Mouse (Mus musculus) midbrain, postnatal 0 days (tissue): ENCODE data around the gene Herc2. TPM values are rescaled to one million over a fixed set of nuclear protein-coding genes. Genes with fewer than 3 reads are reported as not detected.
A peak's percentile ranks its signal among the peaks of the same experiment; 100 is the strongest.

Source experiments
- ATAC-seq: fragments of 200-750 bp; cut with Nextera tagmentation; 2 replicates; pipeline ENCODE4 v1.8.0; 2017; ENCODE audit warnings: moderate number of reproducible peaks, mild to moderate bottlenecking, moderate TSS enrichment, moderate library complexity; ENCODE audit not compliant: low FRiP score
- DNase-seq: peaks from one replicate; pipeline ENCODE4 v3.0.0-alpha.2; 2015; ENCODE audit warnings: low spot score
- H3K27ac ChIP-seq: fragments of 300-500 bp; sonication (generic); 2 replicates; pipeline ENCODE4 v1.5.1; 2014; ENCODE audit warnings: low read depth, mild to moderate bottlenecking, low read length, mixed read lengths
- H3K27me3 ChIP-seq: fragments of 300-500 bp; sonication (generic); 2 replicates; pipeline ENCODE4 v1.6.1; 2014; ENCODE audit warnings: low read length, control low read depth, mixed read lengths; ENCODE audit not compliant: insufficient read depth
- H3K36me3 ChIP-seq: fragments of 300-500 bp; sonication (generic); 2 replicates; pipeline ENCODE4 v1.6.1; 2014; ENCODE audit warnings: low read length, control low read depth, mixed read lengths; ENCODE audit not compliant: insufficient read depth
- H3K4me1 ChIP-seq: fragments of 300-500 bp; sonication (generic); 2 replicates; pipeline ENCODE4 v1.6.1; 2014; ENCODE audit warnings: mild to moderate bottlenecking, control low read depth, antibody characterized with exemption, low read length, mixed read lengths; ENCODE audit not compliant: insufficient read depth
- H3K4me2 ChIP-seq: fragments of 300-500 bp; sonication (generic); 2 replicates; pipeline ENCODE4 v1.6.1; 2014; ENCODE audit warnings: low read depth, mild to moderate bottlenecking, low read length, mixed read lengths; ENCODE audit not compliant: poor library complexity, severe bottlenecking
- H3K4me3 ChIP-seq: fragments of 300-500 bp; sonication (generic); 2 replicates; pipeline ENCODE4 v1.5.1; 2014; ENCODE audit warnings: low read depth, mild to moderate bottlenecking, low read length, moderate library complexity
- H3K9ac ChIP-seq: fragments of 300-500 bp; sonication (generic); replicated peaks from 2 replicates; pipeline ENCODE4 v1.6.1; 2014; ENCODE audit warnings: mild to moderate bottlenecking, low read length, moderate library complexity, mixed read lengths; ENCODE audit not compliant: poor library complexity, severe bottlenecking
- H3K9me3 ChIP-seq: fragments of 300-500 bp; sonication (generic); 2 replicates; pipeline ENCODE4 v1.6.1; 2016; ENCODE audit warnings: low read length, control low read depth
- CTCF ChIP-seq: IDR thresholded peaks from 2 replicates; pipeline ENCODE4 v1.5.1; 2016; ENCODE audit warnings: antibody characterized with exemption, mild to moderate bottlenecking
- WGBS: fragments of 180-500 bp; shearing (Covaris S2); extraction: QIAGEN DNeasy Blood & Tissue Kit; methylation state at CpG from one replicate; pipeline ENCODE4 v1.1.7; 2014; 5-methylcytosine and 5-hydroxymethylcytosine counted together
- polyA plus RNA-seq: library from polyadenylated mRNA; unstranded; fragments of >200 nt; fragmentation: Nextera tagmentation; extraction: Ambion mirVana; gene quantifications from 2 replicates; pipeline ENCODE4 v1.2.1, GENCODE M21; 2015
- total RNA-seq: library from RNA; depleted of rRNA; stranded (reverse); fragments of >200 nt; gene quantifications from 2 replicates; pipeline ENCODE4 v1.2.3, GENCODE M21; 2014

The Herc2 gene
- total and polyA plus RNA-seq, 2 experiments from 2014 or later: 47.8 to 89.2 TPM

DNA sequence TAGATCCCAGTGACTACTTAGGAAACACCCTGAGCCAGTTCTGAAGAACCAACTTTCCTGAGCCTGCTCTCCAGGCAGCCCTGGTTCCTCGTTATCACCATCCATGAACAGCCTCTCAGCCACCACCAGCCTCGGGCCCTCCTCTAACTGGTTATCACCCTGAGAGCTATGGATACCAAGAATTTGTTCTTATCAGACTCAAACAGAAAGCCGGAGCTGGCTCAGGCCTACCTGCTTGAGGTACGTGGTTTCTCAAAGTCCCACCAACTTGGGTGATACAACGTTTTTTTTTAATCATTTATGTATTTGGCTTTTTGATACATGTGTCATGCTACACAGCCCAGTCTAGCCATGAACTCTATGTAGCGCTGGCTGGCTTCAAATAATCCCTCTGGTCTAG is 34.8 kb upstream of the Herc2 start:
- Histone ChIP-seq H3K4me1 (0 out of 2 replicates have a peak, but pooled peaks cover 3% of the 10 kb centered on the region), H3K4me2 (no peak overlapping the region), H3K36me3 (no peaks in the 10 kb centered on the region), H3K27ac (no peak overlapping the region), H3K4me3 (no peak overlapping the region), H3K9ac (no peak overlapping the region), H3K9me3 (no peaks in the 10 kb centered on the region), H3K27me3 (no peaks in the 10 kb centered on the region)
- ATAC-seq (no peak), DNase-seq (no peak)
- TF ChIP-seq CTCF: no peak
- WGBS: 91% methylated on average over 6 of the region's 6 CpGs

DNA sequence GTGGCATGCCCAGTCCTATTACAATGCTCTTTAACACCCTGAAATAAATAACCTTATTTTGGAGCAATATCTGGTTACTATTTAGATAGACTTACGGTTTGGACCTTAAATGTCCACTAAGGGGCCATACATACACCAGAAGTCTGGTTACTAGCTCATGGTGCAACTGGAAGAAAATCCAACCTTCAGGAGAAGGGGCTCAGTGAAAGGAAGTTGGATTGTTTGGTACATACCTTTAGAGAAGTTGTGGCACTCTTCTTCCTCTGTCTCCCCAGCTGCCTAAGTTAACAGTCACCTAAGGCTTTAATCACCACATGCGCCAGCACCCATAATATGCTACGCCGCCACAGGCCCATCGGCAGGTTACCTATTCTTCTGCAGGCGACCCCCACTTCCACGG is 34.2 kb upstream of the Herc2 start:
- Histone ChIP-seq H3K4me2 (no peak overlapping the region), H3K9me3 (no peaks in the 10 kb centered on the region), H3K4me3 (no peak overlapping the region), H3K27ac (no peak overlapping the region), H3K4me1 (0 out of 2 replicates have a peak, but pooled peaks cover 3% of the 10 kb centered on the region), H3K9ac (no peak overlapping the region), H3K36me3 (no peaks in the 10 kb centered on the region), H3K27me3 (no peaks in the 10 kb centered on the region)
- 94% methylated on average over 7 of the region's 7 CpGs for WGBS
- DNase-seq: no peak
- no peak for ATAC-seq
- TF ChIP-seq CTCF: no peak

DNA sequence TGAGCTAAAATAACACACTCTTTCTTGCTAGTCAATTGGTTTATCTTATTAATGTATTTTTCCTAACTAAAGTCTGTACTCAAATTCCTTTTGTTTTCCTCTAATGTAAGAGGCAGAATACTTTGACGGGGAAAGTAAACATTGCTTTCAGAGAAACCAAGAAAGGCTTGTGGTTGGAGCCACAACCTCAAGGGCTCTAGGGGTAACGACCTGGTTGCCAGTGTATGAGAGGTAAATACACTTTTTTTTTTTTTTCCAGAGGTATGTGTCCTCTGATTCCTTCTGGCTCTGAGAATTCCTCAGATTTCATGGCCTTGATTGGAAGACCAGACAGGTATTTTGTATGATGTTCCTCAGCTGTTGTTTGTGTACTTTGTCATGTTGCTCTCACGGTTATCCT is 32.2 kb upstream of the Herc2 start:
- 0 out of 2 replicates have a peak, but pooled peaks cover 3% of the 10 kb centered on the region for H3K4me1 ChIP-seq
- no peak for DNase-seq
- H3K9me3 ChIP-seq: no peaks in the 10 kb centered on the region
- no peaks in the 10 kb centered on the region for H3K36me3 ChIP-seq
- peak overlapping the region; percentile 64; the same call in 1 of the 2 replicates for H3K4me2 ChIP-seq
- TF ChIP-seq CTCF: no peak
- WGBS: 83% methylated on average over 3 of the region's 3 CpGs
- no peak for ATAC-seq
- H3K9ac ChIP-seq: no peak overlapping the region
- no peak overlapping the region for H3K27ac ChIP-seq
- H3K27me3 ChIP-seq: no peaks in the 10 kb centered on the region
- H3K4me3 ChIP-seq: no peak overlapping the region

DNA sequence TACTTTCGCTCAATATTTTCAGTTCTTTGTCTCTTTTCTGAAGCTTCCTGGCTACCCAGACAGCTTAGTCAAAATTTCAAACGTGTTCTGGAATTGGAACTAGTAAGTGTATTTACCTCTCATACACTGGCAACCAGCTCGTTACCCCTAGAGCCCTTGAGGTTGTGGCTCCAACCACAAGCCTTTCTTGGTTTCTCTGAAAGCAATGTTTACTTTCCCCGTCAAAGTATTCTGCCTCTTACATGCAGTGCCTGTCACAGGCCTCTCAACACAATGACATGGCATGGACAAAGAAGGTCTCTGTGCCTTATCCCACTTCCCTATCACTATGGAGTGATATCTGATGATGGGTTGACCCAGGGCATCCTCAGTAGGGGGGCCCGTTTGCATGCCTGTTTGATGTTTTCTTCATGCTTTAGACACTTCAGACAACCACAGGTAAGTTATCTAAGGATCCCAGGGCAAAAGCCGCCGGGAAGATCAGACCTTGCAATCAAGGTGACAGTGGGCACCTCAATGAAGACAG is 31.5 kb upstream of the Herc2 start:
- no peak for TF ChIP-seq CTCF
- H3K4me3 ChIP-seq: peak overlapping the region; percentile 86
- peak overlapping the region; percentile 82 for H3K9ac ChIP-seq
- peak overlapping the region; percentile 64 for H3K4me2 ChIP-seq
- 0 out of 2 replicates have a peak, but pooled peaks cover 3% of the 10 kb centered on the region for H3K4me1 ChIP-seq
- DNase-seq (no peak), ATAC-seq (peak; percentile 35; the same call in 1 of the 2 replicates)
- peak overlapping the region; percentile 79 for H3K27ac ChIP-seq
- 42% methylated on average over 7 of the region's 7 CpGs for WGBS
- no peaks in the 10 kb centered on the region for H3K27me3 ChIP-seq
- H3K9me3 ChIP-seq: no peaks in the 10 kb centered on the region
- H3K36me3 ChIP-seq: no peaks in the 10 kb centered on the region

DNA sequence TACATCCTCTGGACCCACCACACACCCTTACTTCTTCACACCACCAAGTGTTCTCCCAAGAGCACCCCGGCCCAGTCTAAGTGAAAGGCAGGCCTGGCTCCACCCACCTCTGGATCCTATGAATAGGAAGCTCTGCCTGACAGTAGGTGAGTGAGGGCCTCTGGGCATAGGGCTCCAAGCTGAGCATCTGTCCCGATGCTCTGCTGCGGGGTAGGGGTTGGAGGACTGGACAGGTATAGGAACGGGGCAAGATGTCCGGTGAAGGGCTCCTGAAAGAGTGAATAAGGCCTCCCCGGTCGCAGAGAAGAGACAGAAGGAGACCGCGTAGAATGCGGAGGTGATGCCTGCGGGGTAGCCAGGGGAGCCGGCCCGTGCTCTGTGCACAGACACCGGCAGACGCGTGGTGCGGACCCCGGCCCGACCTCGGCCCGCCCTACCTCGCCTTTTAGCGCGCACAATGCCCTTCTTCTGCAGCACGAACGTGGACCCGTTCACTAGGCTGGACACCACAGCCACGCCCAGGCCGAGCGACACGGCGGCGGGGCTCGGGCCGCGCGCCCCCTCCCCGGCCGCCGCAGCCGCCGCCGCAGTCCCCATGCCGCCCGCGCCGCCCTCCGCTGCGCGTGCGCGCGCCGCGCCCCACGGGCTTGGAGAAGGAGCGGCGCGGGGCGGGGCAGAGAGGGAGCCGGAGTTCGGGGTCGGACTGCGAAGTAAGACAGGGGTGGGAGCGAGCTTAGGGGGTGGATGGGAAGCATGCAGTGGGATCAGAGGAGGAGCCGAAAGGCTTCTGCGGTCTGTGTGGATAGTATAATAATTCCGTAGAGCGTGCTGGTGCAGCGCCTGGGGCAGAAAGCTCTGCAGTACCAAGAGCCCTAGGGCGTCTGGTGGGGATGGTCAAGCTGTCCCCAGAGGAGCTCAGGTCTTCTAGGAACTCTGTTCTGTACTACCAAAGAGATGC is 30.7 kb upstream of the Herc2 start:
- Histone ChIP-seq H3K4me2 (peak overlapping the region; percentile 64), H3K27me3 (no peaks in the 10 kb centered on the region), H3K36me3 (no peaks in the 10 kb centered on the region), H3K27ac (peak overlapping the region; percentile 79), H3K9me3 (no peaks in the 10 kb centered on the region), H3K4me3 (peak overlapping the region; percentile 86), H3K9ac (peak overlapping the region; percentile 82), H3K4me1 (0 out of 2 replicates have a peak, but pooled peaks cover 3% of the 10 kb centered on the region)
- ATAC-seq (peak; percentile 93), DNase-seq (peak; percentile 69)
- TF ChIP-seq CTCF: no peak
- under 1% methylated on average over 35 of the region's 71 CpGs for WGBS

DNA sequence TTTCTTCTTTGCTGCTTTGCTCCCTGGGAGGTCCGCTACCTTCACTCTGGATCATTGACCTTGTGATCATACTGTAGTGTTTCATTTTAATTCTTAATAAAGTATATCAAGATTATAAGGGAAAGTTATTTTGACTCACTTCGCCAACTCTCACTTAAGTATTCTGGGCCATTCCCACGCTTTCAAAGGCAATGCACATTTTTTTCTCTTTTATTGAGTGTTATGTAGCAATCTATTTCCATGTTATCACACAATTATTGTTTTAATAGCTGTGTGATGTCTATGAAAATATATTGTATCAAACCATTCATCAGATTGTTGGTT is 30.1 kb upstream of the Herc2 start, which contains the start of gene Nipa1:
TSS of gene Nipa1 (minus strand) at position 25 of the 324 bp plus-strand sequence.
- Histone ChIP-seq H3K4me3 (peak within 1 kb of the TSS; percentile 86), H3K9ac (peak within 1 kb of the TSS; percentile 82), H3K27me3 (no peaks in the 10 kb centered on the region), H3K9me3 (no peaks in the 10 kb centered on the region), H3K4me2 (peak within 1 kb of the TSS; percentile 64), H3K4me1 (0 out of 2 replicates have a peak, but pooled peaks cover 3% of the 10 kb centered on the region), H3K27ac (peak within 1 kb of the TSS; percentile 79), H3K36me3 (no peaks in the 10 kb centered on the region)
- ATAC-seq (no peak), DNase-seq (no peak)
- TF ChIP-seq CTCF: no peak
- 38% methylated on average over 3 of the region's 3 CpGs for WGBS
